Mouse (Mus musculus) urinary bladder, adult 2 months (tissue): ENCODE results near the gene Glg1. TPM values are rescaled to one million over a fixed set of nuclear protein-coding genes. Genes with fewer than 3 reads are reported as not detected.
A peak's percentile ranks its signal among the peaks of the same experiment; 100 is the strongest.
"Not testable (repeated sequence)": the region's sequence is repeated elsewhere in the genome, so short reads cannot be mapped to it uniquely, and the experiment has no call there.

Experiments
- DNase-seq: peaks from one replicate; pipeline ENCODE4 v3.0.0; 2022; ENCODE audit warnings: low spot score
- polyA plus RNA-seq: library from polyadenylated mRNA; depleted of rRNA; stranded (reverse); fragments of >200 nt; gene quantifications from 2 replicates; pipeline ENCODE4 v1.2.3, GENCODE M21; 2012

Glg1 gene
- polyA plus RNA-seq, 1 experiment = 42.4 TPM

DNA sequence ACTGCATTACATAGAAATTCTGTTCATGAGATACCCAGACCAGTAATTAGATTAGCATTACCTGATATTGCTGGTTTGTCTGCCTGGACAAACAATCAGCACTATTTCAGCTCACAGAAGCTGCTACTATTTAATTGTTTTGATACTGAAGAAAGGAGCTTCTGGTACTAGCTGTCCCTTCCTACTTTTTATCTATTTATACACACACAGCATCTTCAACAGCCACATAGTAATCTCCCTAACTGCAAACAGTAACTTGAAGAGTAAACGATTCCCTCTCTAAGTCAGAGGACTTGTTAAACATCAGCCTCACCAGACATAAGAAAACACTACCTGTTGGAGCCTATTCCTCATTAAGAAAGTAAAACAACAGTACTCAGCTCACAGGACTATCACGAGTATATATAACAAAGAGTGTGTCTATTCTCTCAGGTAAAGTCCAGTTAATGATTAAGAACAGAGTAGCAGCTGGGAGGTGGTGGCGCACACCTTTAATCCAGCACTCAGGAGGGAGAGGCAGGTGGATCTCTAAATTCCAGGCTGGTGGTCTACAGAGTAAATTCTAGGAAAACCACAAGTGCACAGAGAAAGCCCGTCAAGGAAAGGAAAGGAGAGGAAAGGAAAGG is 6.4 kb downstream of the Glg1 start:
- DNase-seq = no peak

DNA sequence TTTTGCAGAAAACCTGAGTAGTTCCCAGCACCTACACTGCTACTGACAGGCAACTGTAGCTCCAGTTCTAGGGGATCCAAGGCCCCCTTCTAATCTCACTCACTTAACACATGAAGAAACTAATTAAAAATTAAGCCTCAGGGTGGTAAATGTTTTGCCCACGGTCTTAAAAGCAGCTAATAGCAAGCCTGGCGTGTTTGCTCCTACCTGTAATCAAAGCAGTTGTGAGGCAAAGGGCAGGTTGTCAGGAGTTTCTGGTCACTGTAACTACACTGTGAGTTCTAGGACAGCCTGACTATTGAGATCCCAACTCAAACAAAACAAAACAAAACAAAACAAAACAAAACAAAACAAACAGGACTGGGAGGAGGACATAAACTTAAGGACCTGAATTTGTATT is 8.9 kb downstream of the Glg1 start:
- no peak for DNase-seq

DNA sequence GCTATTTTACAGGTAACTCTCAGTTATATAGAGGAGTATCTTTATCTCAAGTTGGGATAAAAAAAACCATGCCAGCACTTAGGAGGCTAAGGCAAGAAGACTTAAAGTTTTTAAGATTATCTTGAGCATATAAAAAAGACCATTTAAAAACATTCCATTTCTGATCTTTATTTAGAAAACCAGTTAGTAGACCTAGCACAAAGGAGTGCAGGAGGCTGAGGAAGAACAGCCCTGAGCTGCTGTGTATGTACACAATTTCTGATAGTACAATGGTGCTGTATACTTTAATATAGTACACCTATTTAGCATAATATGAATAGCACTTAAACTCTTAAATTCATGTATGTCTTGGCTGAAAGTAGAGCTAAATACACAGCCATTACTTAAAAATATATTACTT is 10.9 kb downstream of the Glg1 start:
- no peak for DNase-seq

DNA sequence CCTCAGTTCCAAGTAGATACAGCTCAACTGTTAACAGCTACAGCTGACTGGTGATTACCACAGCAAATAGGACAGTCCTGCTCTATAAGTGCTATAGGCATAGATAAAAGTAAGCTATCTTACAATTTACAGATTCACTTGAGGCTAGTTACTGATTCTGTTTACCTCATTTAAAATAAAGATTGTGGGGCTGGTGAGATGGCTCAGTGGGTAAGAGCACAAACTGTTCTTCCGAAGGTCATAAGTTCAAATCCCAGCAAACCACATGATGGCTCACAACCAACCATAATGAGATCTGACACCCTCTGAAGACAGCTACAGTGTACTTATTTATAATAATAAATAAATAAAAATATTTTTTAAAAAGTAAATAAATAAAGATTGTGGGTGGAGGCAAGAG is 12.2 kb downstream of the Glg1 start:
- not testable (repeated sequence) for DNase-seq

DNA sequence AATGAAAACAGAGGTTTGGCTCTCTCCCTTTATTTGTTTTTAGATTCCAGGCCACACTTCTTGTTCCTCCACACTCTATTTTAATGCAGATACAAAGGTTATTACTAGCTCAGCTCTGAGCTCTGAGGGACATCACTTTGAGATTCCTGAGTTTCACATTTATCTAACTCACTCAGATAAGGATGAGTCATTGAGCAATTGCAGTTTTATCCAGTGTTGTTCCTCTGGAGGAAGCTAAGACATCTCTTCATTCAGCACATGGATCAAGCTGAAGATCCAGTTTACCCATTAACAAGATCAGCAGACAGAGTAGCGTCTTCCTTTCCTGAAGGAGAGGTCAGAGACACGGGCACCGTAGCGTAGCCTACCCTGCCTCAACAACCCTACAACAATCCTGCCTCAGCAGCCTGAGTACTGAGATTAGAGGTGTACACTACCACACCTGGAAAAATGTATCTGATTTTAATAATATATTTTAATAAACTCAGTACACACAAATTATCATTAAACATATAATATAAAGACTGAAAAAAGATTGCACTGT is 12.7 kb downstream of the Glg1 start:
- DNase-seq = no peak

DNA sequence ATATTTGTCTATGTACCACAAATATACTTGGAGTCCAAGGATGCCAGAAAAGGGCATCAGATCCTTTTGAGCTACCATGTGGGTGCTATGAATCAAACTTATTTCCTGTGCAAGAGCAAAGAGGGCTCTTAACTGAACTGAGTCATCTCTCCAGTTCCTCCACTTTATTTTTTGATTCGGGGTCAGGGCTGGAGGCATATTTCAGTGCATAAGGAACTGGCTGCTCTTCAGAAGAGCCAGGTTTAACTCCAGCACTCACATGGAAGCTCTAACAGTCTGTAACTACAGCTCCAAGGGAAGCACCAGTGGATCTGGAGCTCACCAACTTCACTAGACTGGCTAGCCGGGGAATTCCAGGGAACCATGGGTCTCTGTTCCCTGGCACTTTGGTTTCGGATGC is 21.7 kb downstream of the Glg1 start:
- no peak for DNase-seq

DNA sequence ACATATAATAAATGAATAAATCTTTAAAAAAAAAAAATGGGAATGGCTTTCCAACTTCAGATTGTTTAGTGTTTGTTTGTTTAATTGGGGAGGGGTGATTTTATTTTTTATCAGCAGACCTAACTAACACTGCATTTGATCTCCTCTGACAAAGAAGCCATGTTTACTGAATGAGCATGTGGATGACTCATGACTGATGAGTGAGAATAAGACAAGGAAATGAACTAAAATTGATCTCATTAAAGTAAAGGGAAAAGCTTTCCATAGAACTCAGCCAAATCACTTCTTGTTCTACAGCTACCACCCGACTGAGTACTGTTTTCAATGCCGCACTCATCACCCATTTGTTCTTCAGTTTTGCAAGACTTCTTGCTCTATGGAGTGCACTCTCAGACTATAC is 25.3 kb downstream of the Glg1 start:
- no peak for DNase-seq

DNA sequence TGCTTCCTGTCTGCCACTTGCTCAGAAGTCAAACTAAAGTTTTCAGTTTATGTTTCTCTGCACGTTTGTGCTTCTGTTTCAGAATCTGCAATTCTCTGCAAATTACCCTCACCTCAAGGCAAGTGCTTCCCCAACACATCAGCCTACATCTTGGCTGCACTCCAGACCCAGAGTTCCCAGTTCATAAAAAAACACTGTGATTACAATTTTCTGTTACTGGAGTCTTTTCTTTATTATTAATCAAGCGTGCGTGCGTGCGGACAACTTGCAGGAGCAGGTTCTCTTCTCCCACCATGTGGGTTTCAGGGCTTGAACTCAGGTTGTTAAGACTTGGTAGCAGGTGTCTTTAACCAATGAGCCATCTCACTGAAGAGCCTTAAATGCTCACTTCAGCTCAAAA is 34.9 kb downstream of the Glg1 start:
- no peak for DNase-seq

DNA sequence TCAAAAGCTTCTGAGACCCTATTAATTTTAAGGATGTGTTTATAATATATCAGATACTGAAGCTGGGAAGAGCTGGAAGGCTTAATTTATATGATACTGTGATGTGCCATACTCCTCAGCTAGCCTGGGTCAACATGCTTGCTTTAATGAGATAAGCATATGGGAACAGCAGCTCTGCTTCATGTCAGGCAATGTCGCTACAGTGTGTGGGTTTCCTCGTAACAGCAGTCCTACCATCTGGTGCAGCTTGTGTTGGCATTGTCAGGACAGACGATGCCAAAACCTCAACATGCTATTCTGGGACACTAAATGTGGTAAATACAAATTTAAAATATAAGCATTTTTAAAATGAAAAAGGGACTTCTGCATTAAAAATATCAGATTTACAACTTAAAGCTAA is 40.9 kb downstream of the Glg1 start:
- no peak for DNase-seq

DNA sequence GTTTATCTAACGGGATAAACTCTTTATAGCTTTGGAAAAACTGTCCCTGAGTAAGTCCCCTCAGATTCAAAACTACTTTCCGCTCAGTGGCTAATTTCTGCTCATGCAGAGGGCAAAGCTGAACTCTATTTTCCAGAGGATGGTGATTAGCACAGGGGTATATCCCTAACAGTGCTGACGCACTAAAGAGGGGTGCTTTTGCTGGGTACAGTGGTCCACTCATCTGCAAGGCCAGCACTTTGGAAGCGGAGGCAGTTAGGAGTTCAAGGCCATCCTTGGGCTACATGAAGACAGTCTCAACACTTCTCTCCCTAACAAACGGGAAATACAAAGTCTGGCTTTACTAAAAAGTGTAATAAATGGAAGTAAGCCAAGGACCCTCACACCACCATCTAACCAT is 45.6 kb downstream of the Glg1 start:
- no peak for DNase-seq

DNA sequence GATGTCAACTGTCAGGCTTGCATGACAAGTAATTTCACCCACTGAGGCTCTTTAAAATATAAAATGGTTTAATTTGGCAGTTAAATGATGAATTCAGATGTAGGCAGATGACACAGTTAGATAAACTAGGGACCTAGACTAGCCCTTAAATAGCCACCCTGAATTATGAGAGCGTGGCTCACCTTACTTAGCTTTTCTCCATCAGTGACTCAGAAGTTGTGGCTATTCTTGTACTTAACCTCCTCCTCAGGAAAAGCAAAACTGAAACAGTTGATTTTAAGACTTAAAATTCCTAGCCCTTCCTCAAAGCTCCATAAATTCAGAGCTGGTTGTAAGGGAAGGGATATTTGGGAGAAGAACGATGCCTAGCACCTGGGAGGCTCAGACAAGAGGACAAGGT is 47.8 kb downstream of the Glg1 start:
- DNase-seq = no peak

DNA sequence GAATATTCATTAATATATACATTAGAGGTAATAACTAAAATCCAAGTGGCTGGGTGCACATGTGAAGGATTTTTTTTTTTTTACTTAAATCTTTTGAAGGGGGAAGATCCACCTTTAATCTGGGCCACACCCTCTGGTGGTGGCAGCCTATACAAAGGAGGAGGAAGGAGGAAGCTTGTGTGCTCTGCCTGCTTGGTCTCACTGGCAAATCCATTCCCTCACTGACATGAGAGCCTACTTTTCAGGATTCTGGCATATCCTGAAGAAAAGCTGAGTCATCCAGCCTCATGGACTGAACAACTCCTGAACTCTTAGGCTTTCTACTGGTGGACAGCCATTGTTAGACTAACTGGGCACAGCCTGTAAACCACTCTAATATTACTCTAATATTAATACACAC is 49.1 kb downstream of the Glg1 start:
- no peak for DNase-seq

DNA sequence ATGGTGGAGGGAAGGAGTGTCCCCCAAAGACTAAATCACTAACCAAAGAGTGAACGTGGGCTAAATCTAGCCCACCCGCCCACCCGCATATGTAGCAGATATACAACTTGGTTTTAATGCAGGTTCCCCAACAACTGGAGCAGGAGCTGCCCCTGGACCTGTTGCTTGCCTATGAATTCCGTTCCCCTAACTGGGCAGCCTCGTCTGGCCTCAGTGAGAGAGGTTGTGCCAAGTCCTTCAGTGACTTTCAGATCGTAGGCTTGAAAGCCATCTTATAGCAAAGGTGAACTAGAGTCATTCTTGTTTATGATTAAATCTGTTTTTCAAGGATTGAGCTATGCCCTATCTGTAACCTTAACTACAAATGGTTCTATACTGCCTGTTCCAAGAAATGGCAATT is 52.7 kb downstream of the Glg1 start:
- no peak for DNase-seq

DNA sequence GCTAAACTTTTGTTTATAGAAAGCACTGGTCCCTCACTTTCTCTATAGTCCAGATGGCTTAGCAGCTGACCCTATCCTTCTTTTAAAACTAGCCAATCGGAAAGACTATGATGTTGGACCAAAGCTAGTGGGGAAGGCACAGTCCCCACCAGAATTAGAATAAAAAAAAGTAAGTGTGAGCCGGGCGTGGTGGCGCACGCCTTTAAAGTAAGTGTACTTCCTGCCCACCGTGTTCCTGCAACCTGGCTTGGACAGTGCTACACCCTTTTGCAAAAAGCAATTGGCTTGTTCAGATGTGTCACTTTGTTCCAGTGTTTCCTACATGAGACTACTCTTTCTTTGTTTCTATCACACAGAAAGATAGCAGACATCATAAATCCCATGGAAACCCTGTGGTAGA is 54.0 kb downstream of the Glg1 start:
- no peak for DNase-seq

DNA sequence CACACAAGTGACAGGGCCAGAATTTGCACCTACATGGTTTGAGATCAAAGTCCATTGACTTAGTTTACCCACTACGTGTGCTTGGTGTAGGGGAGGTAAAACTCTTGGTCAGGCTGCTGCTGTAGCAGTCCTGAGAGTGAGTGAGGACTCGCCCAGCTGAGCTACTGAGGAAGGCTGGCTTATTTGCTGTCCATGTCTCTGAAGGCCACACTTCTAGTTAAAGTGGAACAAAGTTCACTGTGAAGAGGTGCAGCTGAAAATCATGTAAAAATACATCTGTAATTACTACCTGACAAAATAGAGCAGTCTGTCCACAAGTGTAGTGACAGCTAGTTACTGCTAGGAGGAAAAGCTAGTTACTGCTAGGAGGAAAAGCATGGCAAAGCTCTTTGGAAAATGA is 55.7 kb downstream of the Glg1 start:
- DNase-seq = no peak

DNA sequence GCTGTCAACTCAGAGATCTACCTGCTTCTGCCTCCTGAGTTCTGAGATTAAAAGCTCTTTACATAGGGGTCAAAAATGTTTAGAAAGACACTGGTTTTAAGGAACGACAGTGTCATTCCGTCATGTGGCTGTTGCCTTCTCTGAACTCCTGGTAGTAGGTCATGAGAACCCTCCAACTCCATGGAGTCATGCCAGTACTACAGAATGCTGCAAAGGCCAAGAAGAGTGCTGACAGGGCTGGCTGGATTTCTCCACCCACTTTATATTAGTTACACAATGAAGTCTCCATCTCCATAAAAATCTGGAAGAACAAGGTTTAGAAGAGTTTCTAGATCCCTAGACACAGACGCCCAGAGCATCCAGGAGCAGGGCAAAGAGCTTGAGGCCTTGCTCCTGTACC is 61.0 kb downstream of the Glg1 start:
- no peak for DNase-seq

DNA sequence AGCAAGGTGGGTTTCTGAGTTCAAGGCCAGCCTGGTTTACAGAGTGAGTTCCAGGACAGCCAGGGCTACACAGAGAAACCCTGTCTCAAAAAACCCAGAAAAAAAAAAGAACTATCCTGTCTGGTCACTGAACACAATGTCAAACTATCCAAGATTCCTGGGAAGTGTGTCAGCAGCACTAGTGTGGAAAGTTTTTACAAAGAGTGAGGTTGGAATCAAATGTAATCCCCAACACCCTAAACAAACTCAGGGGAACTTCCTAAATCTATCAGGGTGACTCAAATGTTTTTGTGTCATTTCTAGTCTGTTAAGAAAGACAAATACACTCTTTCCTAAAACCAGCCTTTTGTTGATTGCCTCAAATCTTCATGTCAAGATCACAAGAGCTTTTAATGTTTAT is 62.8 kb downstream of the Glg1 start:
- DNase-seq = no peak

DNA sequence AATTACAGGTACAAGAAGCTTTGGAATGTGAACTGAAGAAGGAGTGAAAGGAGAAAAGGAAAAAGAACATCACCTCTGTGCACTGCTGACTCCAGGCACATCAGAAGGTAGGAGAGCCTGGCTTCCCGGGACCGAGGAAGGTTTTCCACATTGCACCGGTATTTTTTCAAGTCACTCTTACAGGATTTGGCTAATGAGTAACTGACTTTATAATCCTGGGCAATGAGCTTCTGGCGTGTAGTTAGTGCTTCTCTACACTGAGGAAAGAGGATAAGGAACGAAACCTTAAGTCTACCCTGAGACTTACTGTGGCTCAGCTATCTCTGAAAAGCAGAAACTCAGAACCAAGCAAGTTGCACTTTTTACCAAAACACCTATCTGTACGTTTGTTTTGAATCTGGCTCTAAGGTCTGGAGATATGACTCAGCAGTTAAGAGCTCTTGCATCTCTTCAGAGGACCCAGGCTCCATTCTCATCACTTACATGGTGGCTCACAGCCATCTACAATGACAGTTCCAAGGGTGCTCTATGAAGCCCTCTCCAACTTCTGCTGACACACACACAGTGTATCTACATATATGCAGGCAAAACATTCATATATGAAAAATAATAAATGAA is 70.3 kb downstream of the Glg1 start:
- no peak for DNase-seq

DNA sequence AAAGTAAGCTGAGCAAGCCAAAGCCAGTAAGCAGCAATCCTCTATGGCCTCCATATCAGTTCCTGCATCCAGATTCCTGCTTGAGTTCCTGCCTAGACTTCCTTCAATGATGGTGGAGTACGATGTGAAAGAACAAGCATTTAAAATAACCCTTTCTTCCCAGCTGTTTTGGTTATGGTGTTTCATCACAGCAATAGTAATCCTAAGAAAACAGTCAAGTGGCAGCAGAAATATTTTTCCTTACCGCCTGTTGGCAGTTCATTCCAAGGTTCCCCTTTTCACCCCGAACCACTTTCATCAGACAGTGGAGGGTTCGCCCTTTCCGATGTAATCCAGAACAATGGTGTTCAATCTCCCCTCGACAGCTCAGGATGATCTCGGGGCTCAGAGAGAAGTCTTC is 71.5 kb downstream of the Glg1 start:
- no peak for DNase-seq

DNA sequence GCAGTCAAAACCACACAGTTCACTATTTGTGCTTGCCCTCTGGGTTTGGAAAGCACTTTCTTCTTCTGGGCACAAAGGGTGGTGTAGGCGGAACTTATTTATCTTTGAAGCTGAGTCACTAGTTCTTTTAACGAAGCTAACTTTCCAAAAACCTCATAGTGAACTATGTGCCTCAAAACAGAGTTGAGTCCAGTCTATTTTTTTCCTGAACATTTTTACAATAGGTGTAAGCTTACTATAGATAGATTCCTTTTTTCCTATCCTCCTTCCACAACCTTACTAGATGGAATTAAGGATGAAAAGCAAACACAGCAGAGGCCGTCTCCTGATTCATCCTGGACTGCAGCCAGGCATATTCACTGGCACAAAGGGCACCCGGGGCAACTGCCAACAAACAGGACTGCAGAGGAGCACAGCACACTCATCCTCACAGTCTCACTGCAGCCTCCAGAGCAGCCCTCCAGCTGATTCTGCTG is 73.5 kb downstream of the Glg1 start:
- DNase-seq = peak; percentile 44

DNA sequence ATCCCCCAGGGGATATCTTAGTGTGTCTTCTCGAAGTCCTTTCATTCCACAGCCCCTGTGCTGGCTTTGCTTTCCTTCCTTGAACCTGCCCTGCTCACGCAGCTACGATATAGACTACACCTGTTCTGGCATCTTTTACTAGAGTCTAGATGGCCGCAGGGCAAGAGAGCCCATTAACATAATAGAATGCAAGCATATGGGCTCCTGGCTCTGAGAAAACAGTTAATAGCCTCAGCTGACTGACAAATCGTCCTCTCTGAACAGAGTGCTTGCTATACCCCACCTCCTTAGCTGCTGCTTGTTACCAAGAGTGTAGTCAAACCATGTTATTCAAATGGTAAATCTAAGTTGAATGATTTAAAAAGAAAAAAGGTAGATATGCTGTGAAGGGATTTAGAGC is 87.4 kb downstream of the Glg1 start:
- DNase-seq = no peak

DNA sequence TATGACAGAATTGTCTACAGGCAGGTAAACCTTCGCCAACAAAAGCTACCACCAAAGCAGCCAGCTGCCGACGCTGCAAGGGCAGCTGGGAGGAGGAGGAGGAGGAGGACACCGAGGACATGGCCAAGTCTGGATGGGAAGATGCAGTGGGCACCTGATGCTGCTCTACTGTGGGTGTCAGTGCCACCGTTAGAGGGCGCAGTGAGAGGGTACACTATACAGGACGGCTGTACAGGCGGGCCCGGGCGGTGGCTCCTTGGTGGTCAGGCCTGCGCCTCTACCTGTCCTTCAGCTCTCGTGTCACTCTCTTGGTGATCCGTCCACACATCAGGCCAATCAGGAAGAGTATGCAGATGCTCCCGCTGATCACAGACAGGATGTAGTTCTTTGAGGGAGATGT is 101.4 kb downstream of the Glg1 start:
- peak; percentile 33 for DNase-seq

DNA sequence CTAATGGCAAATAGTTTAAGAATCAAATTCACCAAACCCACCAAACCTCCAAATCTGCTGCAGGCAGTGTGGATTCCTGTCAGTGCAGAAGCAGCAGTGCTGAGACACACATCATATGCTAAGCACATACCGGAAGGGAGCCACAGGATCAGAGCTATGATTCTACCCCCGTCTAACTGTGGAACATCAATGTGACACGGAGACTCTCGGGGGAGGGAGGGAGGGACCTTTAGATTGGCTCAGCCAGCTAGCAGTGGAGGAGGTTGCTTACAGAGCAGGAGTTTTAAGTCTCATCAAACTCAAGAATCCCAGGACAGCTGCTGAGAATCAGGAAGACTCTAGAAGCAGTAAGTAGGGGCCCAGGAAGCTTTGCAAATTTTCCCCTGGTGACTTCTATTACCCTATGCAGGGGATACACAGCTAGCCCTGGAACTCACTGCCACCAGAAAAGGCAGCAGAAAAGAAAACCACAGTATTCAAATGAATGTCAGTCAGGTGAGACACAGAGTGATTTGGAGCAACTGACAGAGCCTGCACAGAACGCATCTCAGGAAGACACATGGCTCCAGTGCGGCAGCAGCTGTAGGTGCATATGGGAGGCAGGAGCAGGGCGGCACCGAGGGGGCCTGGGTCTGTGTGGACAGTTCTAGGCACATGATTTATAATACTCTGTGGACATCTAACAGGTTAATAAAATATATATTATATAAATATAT is 103.1 kb downstream of the Glg1 start:
- no peak for DNase-seq
